Mouse (Mus musculus): ENCODE results near the gene Olfr1157.

The Olfr1157 gene

DNA sequence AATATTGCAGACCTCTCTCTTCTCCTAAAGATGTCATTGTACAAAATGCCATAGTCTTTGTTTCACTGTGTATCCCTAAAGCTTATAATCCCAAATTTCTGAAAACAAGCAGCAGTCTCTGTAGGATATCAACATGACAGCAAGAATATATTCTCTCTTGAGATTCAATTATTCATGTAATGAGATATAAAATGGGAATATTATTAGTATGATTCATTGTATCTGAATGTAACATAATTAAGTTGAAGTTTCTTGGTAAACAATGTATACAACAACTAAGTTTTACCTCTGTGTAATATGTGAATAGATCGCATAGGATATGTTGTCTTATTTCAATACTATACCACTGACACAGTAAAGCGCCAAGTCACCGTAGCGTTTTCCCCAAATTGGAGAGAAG is at the start of gene Olfr1157:
Gene Olfr1157, minus strand, starts transcription at position 101 of the 400 bp plus-strand sequence.
- DNase-seq (ENCODE audit: low spot score in 2 of 2) = no peak

GRCm38 (mm10) chr2:88007515-88008318 is 39.6 kb upstream of the Olfr1157 start, which contains the start of gene Olfr1160:
Gene Olfr1160, minus strand, starts transcription at chr2:88008268.
- no peak for DNase-seq (ENCODE audit: low spot score in 2 of 2)

- DNase-seq (ENCODE audit: low spot score in 2 of 2) = no peak
Observed at GRCm38 (mm10) chr2:87989813-87990212, 21.7 kb upstream of the Olfr1157 start, which contains the start of gene Olfr1158. Gene Olfr1158, plus strand, starts transcription at chr2:87990113.

- no peak for DNase-seq (ENCODE audit: low spot score in 2 of 2)
Observed at GRCm38 (mm10) chr2:87974563-87974962, 6.5 kb upstream of the Olfr1157 start, which contains the start of gene Olfr74. Gene Olfr74, minus strand, starts transcription at chr2:87974663.

DNA sequence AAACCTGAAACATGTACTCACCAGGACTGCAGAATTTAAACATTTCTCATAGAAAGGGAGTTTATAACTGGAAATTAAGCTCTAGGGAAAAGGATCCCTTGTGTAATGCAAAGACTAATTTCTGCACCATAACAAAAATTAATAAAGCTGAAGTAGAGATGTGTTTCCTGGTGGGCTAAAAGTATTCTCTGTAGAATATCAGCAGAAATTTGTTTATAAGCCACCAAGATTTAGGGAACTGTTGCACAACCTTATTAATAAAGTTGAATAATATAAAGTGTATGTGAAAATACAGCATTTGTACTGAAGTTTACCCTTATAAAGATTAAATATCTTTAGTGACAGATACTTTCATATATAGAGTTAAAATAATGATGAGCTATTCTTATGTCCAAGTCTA is 15.1 kb downstream of the Olfr1157 start, which contains the start of gene Olfr1156:
Gene Olfr1156, minus strand, starts transcription at position 101 of the 400 bp plus-strand sequence.
- no peak for DNase-seq (ENCODE audit: low spot score in 2 of 2)

- no peak for DNase-seq (ENCODE audit: low spot score in 2 of 2)
Observed at GRCm38 (mm10) chr2:87945037-87945436, 23.1 kb downstream of the Olfr1157 start, which contains the start of gene Olfr1155. Gene Olfr1155, minus strand, starts transcription at chr2:87945137.

All from urinary bladder, postnatal 36 days (tissue).